8 mouse cellular contexts compared by ENCODE assay signal in the genomic region with DNA sequence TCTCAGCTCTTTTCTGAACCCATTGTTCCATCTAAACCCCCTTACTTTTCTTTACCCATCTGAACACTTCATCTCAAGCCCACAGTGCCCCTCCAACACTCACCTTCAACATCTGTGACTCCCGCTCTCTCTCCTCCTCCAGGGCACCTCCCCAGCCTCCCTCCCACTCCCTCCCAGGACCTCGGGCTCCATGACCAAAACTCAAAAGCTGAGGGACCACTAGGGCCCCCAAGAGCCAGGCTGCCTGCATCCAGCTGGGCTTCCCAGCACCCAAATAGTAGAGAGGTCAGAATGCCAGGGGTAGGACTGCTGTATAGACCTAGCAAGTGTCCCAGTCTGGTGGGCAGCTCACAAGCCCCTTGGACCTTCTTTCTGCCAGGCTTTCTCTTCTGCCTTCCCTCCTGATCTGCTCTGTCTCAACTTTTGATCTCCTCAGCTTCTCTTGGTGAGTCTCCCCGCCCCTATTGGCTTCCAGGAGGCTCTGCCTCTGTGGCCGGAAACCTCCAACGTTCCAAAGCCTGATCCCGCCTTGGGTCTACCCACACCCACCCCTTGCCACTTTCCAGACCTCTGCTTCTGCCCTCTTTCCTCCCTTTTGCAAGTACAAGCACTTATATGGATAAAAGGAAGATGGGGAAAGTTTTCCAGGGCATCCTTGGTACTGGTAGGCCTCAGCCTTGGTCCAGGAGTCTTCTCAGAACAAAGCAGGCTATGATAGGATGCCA. TPM values are rescaled to one million over a fixed set of nuclear protein-coding genes. Genes with fewer than 3 reads are reported as not detected.
DNase-seq lines count a peak whose midpoint lies in the region; ATAC-seq and TF ChIP-seq lines count a peak whose summit lies in the region.

Clec11a (minus strand) TSS at position 387 of the 725 bp plus-strand sequence.

- peaks cover 22% of the 10 kb centered on the region for H3K4me1 ChIP-seq in heart, embryonic 12.5 days (replicated peaks)
- H3K4me1 ChIP-seq in MEL (ENCODE audit: control insufficient read depth in 1 of 2, insufficient read depth in 2 of 2, low read length in 2 of 2): peaks cover 0 to 10% of the 10 kb centered on the region in 2 experiments; a peak in 2 of 4 replicates
- H3K4me1 ChIP-seq in heart, embryonic 16.5 days (ENCODE audit: control insufficient read depth, insufficient read depth, low read length): peaks cover 22% of the 10 kb centered on the region
- peaks cover 0 to 6% of the 10 kb centered on the region in 2 experiments; a peak in 1 of 4 replicates for H3K4me1 ChIP-seq in liver, embryonic 14.5 days (replicated peaks; ENCODE audit: control insufficient read depth in 2 of 2, insufficient read depth in 2 of 2, low read length in 1 of 2)

- peaks cover 1% of the 10 kb centered on the region; the same call in 1 of the 2 replicates for H3K79me2 ChIP-seq in MEL (ENCODE audit: control insufficient read depth, insufficient read depth, low read length, poor library complexity)

- TF ChIP-seq EP300 in MEL (IDR thresholded peaks at IDR 0.05; ENCODE audit: low read depth in 1 of 2, low read length in 2 of 2): no peak
- no peak for TF ChIP-seq EP300 in liver, embryonic 14.5 days (IDR thresholded peaks at IDR 0.05; ENCODE audit: low read depth)

- ATAC-seq in heart, embryonic 12.5 days (ENCODE audit: insufficient number of reproducible peaks, low FRiP score): no peak
- no peak for ATAC-seq in heart, embryonic 16.5 days (replicated peaks; ENCODE audit: extremely low read depth, insufficient read depth, low FRiP score)
- ATAC-seq in liver, embryonic 14.5 days (ENCODE audit: insufficient read depth): no peak

- no peak for TF ChIP-seq RAD21 in MEL (IDR thresholded peaks at IDR 0.05; ENCODE audit: low read depth, low read length)

- TF ChIP-seq POLR2A in MEL (IDR thresholded peaks at IDR 0.05; ENCODE audit: control insufficient read depth in 1 of 2, insufficient read depth in 1 of 2, low read depth in 1 of 2, low read length in 2 of 2, poor library complexity in 1 of 2): no peak

- H3K27me3 ChIP-seq in heart, embryonic 12.5 days (replicated peaks): peaks cover 54% of the 10 kb centered on the region
- peaks cover 3 to 6% of the 10 kb centered on the region in 2 experiments; a peak in 3 of 4 replicates for H3K27me3 ChIP-seq in MEL (ENCODE audit: control insufficient read depth in 1 of 2, insufficient read depth in 2 of 2, low read length in 2 of 2)
- peaks cover 18% of the 10 kb centered on the region for H3K27me3 ChIP-seq in heart, embryonic 16.5 days (ENCODE audit: control insufficient read depth, insufficient read depth, low read length)
- H3K27me3 ChIP-seq in liver, embryonic 14.5 days (ENCODE audit: control insufficient read depth, insufficient read depth, low read length): peaks cover 36% of the 10 kb centered on the region

- H3K4me2 ChIP-seq in heart, embryonic 12.5 days: peak within 1 kb of the TSS; percentile 86
- H3K4me2 ChIP-seq in heart, embryonic 16.5 days (ENCODE audit: low read depth, low read length): peak within 1 kb of the TSS; percentile 94
- peak within 1 kb of the TSS; percentile 66 for H3K4me2 ChIP-seq in liver, embryonic 14.5 days (ENCODE audit: low read depth)

- H3K9me3 ChIP-seq in heart, embryonic 12.5 days (replicated peaks): no peaks in the 10 kb centered on the region
- H3K9me3 ChIP-seq in MEL (replicated peaks; ENCODE audit: insufficient read depth, low read length): no peaks in the 10 kb centered on the region
- no peaks in the 10 kb centered on the region for H3K9me3 ChIP-seq in heart, embryonic 16.5 days (replicated peaks; ENCODE audit: control insufficient read depth, low read length)
- H3K9me3 ChIP-seq in liver, embryonic 14.5 days (ENCODE audit: control insufficient read depth, low read length): no peaks in the 10 kb centered on the region

- 62% methylated on average over 6 of the region's 6 CpGs for WGBS in heart, embryonic 12.5 days
- WGBS in heart, embryonic 16.5 days: 64% methylated on average over 6 of the region's 6 CpGs
- WGBS in liver, embryonic 14.5 days (ENCODE audit: insufficient replicate concordance): 40% methylated on average over 6 of the region's 6 CpGs

- H3K36me3 ChIP-seq in heart, embryonic 12.5 days: no peaks in the 10 kb centered on the region
- peaks cover 0 to 4% of the 10 kb centered on the region in 2 experiments; a peak in 1 of 4 replicates for H3K36me3 ChIP-seq in MEL (ENCODE audit: control insufficient read depth in 1 of 2, insufficient read depth in 2 of 2, low read length in 2 of 2)
- no peaks in the 10 kb centered on the region for H3K36me3 ChIP-seq in heart, embryonic 16.5 days (ENCODE audit: control insufficient read depth, insufficient read depth)
- H3K36me3 ChIP-seq in liver, embryonic 14.5 days (replicated peaks; ENCODE audit: control insufficient read depth, insufficient read depth, low read depth): no peaks in the 10 kb centered on the region

- no peak within 1 kb of the TSS for H3K9ac ChIP-seq in heart, embryonic 12.5 days
- H3K9ac ChIP-seq in MEL (ENCODE audit: control insufficient read depth, low read depth, low read length, poor library complexity, severe bottlenecking): peak within 1 kb of the TSS; percentile 8; the same call in 1 of the 2 replicates
- H3K9ac ChIP-seq in heart, embryonic 16.5 days (ENCODE audit: low read length): 0 out of 2 replicates have a peak within 1 kb of the TSS, but pooled peaks have one; percentile 27
- no peak within 1 kb of the TSS for H3K9ac ChIP-seq in liver, embryonic 14.5 days (replicated peaks)

- H3K27ac ChIP-seq in heart, embryonic 12.5 days (ENCODE audit: poor library complexity, severe bottlenecking): no peak within 1 kb of the TSS
- H3K27ac ChIP-seq in MEL (ENCODE audit: control insufficient read depth, low read depth, low read length): no peak within 1 kb of the TSS
- H3K27ac ChIP-seq in heart, embryonic 16.5 days (ENCODE audit: low read length): peak within 1 kb of the TSS; percentile 49
- no peak within 1 kb of the TSS for H3K27ac ChIP-seq in liver, embryonic 14.5 days

- peak within 1 kb of the TSS; percentile 20; the same call in 1 of the 2 replicates for H3K4me3 ChIP-seq in heart, embryonic 12.5 days
- H3K4me3 ChIP-seq in MEL (ENCODE audit: control insufficient read depth in 1 of 2, insufficient read depth in 1 of 2, low read depth in 2 of 2, low read length in 2 of 2): peak within 1 kb of the TSS; percentile 36 to 43; a peak in 3 of 4 replicates
- H3K4me3 ChIP-seq in heart, embryonic 16.5 days (ENCODE audit: low read length): peak within 1 kb of the TSS; percentile 74
- H3K4me3 ChIP-seq in liver, embryonic 14.5 days (ENCODE audit: insufficient read depth in 1 of 2, low read depth in 2 of 2, low read length in 2 of 2): no peak within 1 kb of the TSS

- no peak for TF ChIP-seq CTCF in MEL (IDR thresholded peaks at IDR 0.05 in 2 of 3, conservative IDR thresholded peaks at IDR 0.05 in 1 of 3; ENCODE audit: control insufficient read depth in 1 of 3, insufficient read depth in 1 of 3, low read depth in 2 of 3, low read length in 3 of 3, poor library complexity in 1 of 3, severe bottlenecking in 1 of 3)
- TF ChIP-seq CTCF in liver, embryonic 14.5 days (IDR thresholded peaks at IDR 0.05; ENCODE audit: low read depth): no peak

- no peak for DNase-seq in heart, postnatal 4 days
- DNase-seq in MEL (ENCODE audit: low read depth, low spot score): no peak
- DNase-seq in liver, embryonic 14.5 days (ENCODE audit: low read depth in 3 of 3, low spot score in 3 of 3): no peak
- no peak for DNase-seq in adipocyte (ENCODE audit: low spot score)
- no peak for DNase-seq in spleen, postnatal 4 days (ENCODE audit: low spot score in 2 of 2)
- no peak for DNase-seq in layer of hippocampus, adult 8-10 months (ENCODE audit: low spot score in 2 of 2)

TF ChIP-seq in MEL, 35 proteins besides CTCF, POLR2A, EP300 and RAD21 (continues in another document):
- TF ChIP-seq ZC3H11A (IDR thresholded peaks at IDR 0.05; ENCODE audit: low read depth, low read length): no peak
- no peak for TF ChIP-seq HCFC1 (IDR thresholded peaks at IDR 0.05; ENCODE audit: low read depth, low read length)
- TF ChIP-seq ETS1 (IDR thresholded peaks at IDR 0.05; ENCODE audit: low read depth, low read length): no peak
- TF ChIP-seq GABPA (IDR thresholded peaks at IDR 0.05; ENCODE audit: low read depth, low read length): no peak
- no peak for TF ChIP-seq MAFK (IDR thresholded peaks at IDR 0.05; ENCODE audit: borderline replicate concordance, low read depth, low read length)
- no peak for TF ChIP-seq USF1 (IDR thresholded peaks at IDR 0.05; ENCODE audit: low read depth, low read length)
- no peak for TF ChIP-seq BHLHE40 (IDR thresholded peaks at IDR 0.05; ENCODE audit: borderline replicate concordance, low read depth, low read length)
- no peak for TF ChIP-seq MEF2A (IDR thresholded peaks at IDR 0.05; ENCODE audit: extremely low read depth, insufficient replicate concordance, low read depth, low read length, poor library complexity, severe bottlenecking)
- no peak for TF ChIP-seq TAL1 (IDR thresholded peaks at IDR 0.05; ENCODE audit: low read length)
- no peak for TF ChIP-seq GATA1 (IDR thresholded peaks at IDR 0.05; ENCODE audit: low read depth, low read length)
- no peak for TF ChIP-seq MYB (IDR thresholded peaks at IDR 0.05; ENCODE audit: low read depth, low read length)
- no peak for TF ChIP-seq POLR2AphosphoS2 (IDR thresholded peaks at IDR 0.05; ENCODE audit: low read length)
- TF ChIP-seq NRF1 (IDR thresholded peaks at IDR 0.05; ENCODE audit: insufficient read depth, low read depth, low read length, poor library complexity, severe bottlenecking): no peak
- no peak for TF ChIP-seq ZNF384 (IDR thresholded peaks at IDR 0.05; ENCODE audit: low read depth, low read length)
- no peak for TF ChIP-seq JUND (IDR thresholded peaks at IDR 0.05; ENCODE audit: low read depth, low read length)
- TF ChIP-seq POLR2AphosphoS5 (IDR thresholded peaks at IDR 0.05; ENCODE audit: borderline replicate concordance, low read depth, low read length): no peak
- no peak for TF ChIP-seq UBTF (IDR thresholded peaks at IDR 0.05; ENCODE audit: borderline replicate concordance, insufficient read depth, low read depth, low read length)
- TF ChIP-seq ZMIZ1 (IDR thresholded peaks at IDR 0.05; ENCODE audit: low read depth, low read length): no peak

RNA-seq across cellular contexts. Expression of gene Clec11a, which starts in this region (rescaled TPM):
- 0.68 and 0.79 TPM in 2 replicates for polyA plus RNA-seq in heart, embryonic 12.5 days (2016; fragmentation: Nextera tagmentation; extraction: Ambion mirVana)
- total RNA-seq in heart, postnatal 4 days (2021): under 1 TPM; 0.71 to 0.92 TPM
- 0.33 and 0.39 TPM in 2 replicates for total RNA-seq in MEL (2012; rRNA removed)
- polyA plus RNA-seq in MEL (2012; ENCODE audit: insufficient read depth in 1 of 2, insufficient read length in 2 of 2, low read depth in 1 of 2, low replicate concordance in 2 of 2, missing spikeins in 1 of 2): under 1 TPM in 1 of 2 experiments, not detected in 1; 0.33 TPM
- polyA plus RNA-seq in heart, embryonic 16.5 days (2015; fragmentation: Nextera tagmentation; extraction: Ambion mirVana): 1.4 and 1.8 TPM in 2 replicates
- 0.34 and 0.38 TPM in 2 replicates for polyA plus RNA-seq in liver, embryonic 14.5 days (2012; rRNA removed)
- polyA plus RNA-seq in liver, embryonic 14.5 days (2014; fragmentation: Nextera tagmentation; extraction: Ambion mirVana): 0.33 and 0.51 TPM in 2 replicates
- 1 to 10 TPM; 3.6 to 4.2 (median 3.6) TPM for total RNA-seq in layer of hippocampus, adult 8-10 months (2022)

Comparison
In these comparisons a context has a peak if more than half of its experiments do, and no peak if none do; other contexts are left out.
1. H3K9ac ChIP-seq: peak in MEL (single experiment) and heart, embryonic 16.5 days (single experiment); none in heart, embryonic 12.5 days (single experiment) and liver, embryonic 14.5 days (single experiment).
2. H3K4me3 ChIP-seq: peak in heart, embryonic 12.5 days (single experiment), MEL (2 of 2) and heart, embryonic 16.5 days (single experiment); none in liver, embryonic 14.5 days (0 of 2).
3. Peak in every context shown above with its lines, with median percentiles within 50 percentile points of each other: H3K4me2 ChIP-seq.